Mouse (Mus musculus): ENCODE measurements around the gene Nphs2.

GRCm38 (mm10) chr1:156344433-156344832 lies 33.9 kb downstream of the Nphs2 start:
- TF ChIP-seq POLR2A (IDR thresholded peaks at IDR 0.05; ENCODE audit: extremely low read depth, insufficient read depth, low read length) (no peak), CTCF (IDR thresholded peaks at IDR 0.05; ENCODE audit: low read depth, low read length) (no peak)

Measured in liver, adult 2 months (tissue).